Mouse (Mus musculus) testis, postnatal 14 days (tissue): ENCODE measurements around the gene Got1.

Source experiments
- DNase-seq: peaks from one replicate; pipeline ENCODE4 v3.0.0; 2021; ENCODE audit warnings: low spot score

The Got1 gene

DNA sequence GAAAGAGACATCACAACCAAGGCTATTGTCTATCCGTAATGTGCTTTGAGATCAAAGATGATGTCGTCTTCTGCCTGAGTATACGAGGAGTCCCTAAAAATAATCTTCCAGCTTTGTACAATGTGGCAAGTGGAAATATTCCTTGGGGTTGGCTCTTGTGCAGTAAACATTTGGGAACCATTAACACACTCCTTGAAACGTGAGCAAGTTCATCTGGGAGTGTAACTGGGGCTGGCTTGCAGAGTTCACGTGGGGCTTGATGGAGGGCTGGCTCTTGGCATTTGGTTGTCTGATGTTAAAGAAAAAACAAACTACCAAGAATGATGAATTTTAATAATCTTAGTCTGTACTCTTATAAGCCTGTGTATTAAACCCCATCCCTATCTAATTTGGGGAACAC lies 45.0 kb downstream of the Got1 start:
- DNase-seq, result no peak

DNA sequence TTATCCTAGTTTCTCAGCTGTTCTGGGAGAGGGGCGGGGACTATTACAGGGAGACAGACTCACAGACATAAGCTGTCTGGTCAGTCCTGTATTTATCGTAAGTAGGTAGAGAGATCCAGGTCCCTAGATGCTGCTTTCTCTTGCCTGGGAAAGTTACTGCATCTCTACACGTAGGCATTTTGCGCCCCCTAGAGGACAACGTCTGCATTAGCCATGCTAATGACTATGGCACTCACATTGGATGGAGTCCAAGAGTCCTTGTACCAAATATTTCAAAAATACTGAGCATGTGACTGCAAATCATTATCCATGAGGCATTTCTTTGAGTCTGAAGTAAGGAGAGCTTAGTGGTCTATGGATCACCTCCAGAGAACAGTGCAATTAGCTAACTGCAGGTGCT lies 45.5 kb downstream of the Got1 start:
- DNase-seq, result peak; percentile 43

DNA sequence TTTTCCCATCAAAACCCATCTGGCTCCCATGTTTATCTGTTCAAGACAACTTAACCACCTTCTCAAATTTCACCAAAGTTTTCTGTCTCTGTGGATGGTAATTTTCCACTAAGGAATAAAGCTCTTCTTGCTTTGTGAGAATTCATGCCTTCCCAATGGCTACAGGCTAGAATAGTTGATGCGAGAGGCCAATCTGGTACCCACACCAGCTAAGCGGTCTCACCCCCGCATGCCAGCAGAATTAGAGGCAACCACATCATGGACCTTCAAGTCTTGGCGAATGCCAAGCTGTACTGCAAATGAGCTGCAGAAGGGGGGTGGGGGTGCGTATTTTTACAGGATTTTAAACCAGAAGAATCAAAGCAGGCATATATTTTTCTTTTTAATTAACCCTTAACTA lies 47.0 kb downstream of the Got1 start:
- DNase-seq, result no peak

DNA sequence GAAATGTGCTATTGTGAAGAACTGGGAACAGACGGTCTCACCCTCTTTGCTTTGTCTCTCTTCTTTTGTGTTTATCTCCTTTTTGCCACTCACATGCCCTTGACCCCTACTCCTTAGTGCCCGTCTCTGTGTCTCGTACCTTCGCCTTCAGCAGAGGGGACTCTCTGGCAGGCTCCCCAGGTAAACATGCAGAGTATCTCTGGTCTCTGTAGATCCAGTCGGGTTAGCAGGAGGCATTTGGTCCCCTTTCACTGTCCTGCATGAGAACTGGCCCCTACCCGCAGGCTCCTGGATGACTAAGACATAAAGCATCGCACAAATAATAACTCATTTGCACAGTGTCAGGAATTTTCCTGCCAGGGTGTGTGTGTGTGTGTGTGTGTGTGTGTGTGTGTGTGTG lies 48.3 kb downstream of the Got1 start:
- DNase-seq, result no peak

DNA sequence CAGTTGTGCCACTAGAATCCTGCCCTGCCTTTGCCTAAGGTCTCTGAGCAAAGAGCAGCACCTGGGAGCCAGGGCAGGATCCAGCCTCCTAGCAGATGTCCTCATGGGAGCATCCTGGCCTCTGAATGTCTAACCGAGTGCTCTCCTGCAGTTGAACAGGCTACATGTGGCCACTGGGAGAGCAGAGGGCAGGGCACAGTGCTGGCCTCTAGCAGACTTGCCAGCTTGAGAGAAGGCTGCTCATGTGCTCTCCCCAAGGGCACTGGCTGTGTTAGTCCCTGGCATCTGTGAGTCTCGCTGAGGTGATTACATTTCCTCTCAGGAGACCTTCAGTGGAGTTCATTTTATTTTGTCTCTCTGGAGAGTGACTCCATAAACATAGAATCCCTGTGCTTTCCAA lies 48.8 kb downstream of the Got1 start:
- no peak for DNase-seq

DNA sequence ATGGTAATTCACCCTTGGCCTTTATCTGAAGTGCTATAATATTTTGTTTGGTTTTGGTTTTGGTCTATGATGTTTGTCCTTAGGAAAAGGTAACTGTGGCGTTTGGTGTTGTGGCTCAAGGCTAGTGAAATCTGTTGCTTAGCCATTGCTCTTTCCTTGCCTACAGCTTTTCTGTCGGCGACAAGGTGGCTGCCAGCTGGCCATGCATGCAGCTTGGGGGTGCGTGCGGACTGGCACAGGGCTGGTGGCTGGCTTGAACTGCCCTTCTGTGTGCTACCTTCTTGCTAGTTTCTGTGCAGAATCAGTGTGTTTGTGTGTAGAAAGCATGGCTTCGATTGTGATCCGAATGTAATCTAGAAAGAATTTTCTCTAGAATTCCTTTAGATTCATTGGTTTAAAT lies 51.6 kb downstream of the Got1 start:
- no peak for DNase-seq

DNA sequence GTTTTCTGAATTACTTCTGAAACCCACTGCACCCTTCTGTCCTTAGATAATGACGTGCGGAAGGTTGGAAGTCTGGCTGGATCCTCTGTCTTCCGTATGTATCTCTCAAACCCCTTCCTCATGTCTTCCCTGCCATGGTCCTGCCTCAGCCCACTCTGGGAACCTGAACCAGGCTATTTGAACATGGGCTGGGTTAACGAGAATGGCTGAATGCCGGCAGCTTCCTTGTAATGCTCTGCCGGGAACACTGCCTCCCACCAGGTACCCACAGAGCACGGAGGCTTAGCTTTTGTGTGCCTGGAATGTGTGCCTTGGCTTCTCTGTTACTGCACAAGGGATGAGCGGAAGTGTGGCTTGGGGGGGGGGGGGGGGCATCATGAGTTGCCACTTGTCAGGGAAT lies 52.1 kb downstream of the Got1 start:
- no peak for DNase-seq

DNA sequence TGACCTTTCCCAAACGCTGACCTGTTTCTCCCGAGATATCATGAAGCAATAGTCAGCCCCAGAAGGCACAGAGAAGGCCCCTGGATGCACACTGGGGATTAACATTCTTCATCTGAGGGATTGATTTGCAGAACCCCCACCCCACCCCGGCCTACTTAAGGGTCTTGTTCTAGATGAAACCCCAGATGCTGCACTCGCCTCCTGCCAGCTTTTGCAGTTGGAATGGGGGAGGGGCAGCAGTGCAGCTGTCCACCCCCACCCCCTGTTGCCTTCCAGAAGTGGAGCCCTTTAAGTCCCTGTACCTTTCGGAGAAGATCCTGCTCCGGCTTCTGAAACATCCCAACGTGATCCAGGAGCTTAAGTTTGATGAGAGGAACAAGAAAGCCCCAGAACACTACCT lies 55.1 kb downstream of the Got1 start:
- no peak for DNase-seq

DNA sequence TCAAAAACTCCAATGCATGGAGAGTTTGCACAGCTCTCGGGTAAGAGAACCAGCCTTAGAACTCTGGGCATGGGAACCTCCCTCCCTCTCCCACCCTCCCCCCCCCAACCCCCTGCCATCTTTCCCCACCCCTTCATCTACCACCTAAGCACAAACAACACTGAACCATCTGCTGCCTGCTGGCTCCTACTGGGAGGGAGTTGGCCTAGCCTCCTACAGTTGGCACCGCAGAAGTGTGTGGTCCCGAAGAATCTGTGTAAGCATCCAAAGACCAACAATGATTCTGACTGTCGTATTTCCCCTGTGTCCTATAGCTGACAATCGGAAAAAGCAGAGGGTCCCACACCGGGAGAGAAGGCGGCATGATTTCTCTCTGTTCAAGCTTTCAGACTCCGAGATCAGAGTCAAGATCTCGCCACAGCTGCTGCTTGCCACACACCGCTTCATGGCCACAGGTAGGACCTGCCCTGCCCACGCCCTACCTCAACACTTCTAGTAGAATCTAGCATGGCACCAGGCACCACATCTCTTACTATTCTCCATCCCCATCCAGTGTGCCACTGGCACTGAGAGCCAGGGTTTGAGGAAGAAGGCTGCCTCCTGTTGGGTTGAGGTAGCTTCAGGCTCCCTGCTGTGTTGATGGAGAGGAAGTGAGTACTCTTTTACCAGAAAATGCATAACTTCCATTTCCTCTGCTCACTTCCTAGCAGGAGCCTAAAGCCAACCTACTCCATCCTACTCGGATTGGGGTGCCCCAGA lies 56.3 kb downstream of the Got1 start:
- DNase-seq, result no peak

DNA sequence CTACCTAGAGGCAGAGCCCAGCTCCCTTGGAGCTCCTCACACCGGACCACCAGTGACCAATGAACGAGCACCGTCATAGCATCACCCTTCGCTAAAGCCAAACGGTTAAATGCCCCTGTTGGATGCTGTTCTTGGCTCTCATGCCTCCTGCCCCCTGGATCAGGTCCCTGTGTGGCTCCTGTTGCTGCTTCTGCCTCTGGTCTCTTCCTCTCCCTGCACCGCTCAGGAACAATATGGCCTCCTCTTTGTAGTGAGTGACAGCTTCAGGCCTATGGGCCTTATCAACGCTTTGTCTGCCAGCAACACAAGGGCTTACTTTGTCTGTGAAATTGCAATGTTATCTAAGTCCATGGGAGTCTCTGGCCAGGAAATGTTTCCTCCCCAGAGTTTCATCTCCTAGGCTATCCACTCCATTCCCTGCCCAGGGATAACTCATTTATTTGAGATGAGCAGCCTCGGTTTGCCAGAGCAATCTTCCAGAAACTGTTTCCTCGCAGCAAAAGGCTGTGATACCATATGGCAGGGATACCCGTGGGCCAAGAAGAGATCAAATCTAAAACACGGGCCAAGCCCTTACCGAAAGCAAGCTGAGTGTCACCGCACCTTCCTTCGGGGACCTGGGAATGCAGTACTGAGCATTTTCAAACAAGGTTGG lies 58.7 kb downstream of the Got1 start:
- DNase-seq, result no peak

DNA sequence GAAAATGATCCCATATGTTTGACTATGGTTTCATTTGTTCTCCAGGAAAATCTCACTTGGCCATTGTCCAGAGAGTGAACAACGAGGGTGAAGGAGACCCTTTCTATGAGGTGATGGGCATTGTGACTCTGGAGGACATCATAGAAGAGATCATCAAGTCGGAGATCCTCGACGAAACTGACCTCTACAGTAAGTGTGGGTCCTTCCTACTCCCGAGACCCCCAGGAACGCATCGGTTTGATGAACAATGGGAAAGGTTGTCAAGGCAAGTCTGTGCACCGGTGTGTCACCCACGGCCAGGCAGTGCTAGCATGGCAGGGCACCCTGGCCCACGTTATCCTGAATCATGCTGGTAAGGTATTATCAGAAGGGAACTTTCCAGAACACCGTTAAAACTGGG lies 59.3 kb downstream of the Got1 start:
- DNase-seq, result no peak

DNA sequence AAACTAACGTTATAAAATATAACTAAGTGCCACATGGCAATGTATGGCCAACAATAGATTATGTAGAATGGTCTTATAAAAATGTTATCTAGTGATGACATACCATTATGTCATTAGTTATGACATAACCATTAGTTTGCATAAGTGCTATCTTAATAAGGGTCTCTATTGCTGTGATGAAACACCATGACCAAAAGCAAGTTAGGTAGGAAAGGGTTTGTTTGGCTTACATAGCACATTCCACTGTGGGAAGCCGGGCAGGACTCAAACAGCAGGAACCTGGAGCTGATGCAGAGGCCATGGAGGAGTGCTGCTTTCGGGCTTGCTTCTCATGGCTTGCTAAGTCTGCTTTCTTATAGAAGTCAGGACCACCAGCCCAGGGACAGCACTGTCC lies 60.1 kb downstream of the Got1 start:
- no peak for DNase-seq

DNA sequence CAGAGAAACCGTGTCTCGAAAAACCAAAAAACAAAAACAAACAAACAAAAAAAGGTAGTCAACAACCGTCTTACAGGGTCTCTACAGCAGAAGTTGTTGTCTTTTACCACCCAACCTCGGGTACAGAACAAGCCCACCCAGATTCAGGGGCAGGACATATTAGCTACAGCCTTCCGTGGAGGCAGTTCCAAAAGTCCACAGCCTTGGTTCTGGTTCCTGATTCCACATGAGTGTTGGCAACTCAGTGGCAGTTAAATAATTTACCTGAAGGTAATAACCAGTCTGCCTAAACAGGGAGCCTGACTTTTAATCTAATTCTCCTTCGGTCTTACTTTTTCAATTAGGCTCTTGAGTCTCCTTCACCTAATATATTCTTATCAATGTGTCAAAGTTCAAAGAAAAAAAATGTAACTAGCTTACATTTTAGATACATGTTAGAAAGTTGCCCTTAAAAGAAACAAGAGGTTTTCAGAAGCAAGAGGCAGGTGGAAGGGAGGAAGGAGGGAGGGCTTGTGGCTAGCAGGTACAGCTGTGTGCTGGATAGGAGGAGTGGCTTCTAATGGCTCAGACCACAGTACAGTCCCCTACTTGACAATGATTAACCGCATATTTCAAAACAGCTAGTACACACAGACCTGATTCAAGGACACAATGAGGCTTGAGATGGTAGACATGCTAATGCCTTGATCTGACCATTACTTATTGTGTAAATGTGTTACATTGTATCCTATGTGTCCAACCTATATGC lies 60.7 kb downstream of the Got1 start:
- no peak for DNase-seq

DNA sequence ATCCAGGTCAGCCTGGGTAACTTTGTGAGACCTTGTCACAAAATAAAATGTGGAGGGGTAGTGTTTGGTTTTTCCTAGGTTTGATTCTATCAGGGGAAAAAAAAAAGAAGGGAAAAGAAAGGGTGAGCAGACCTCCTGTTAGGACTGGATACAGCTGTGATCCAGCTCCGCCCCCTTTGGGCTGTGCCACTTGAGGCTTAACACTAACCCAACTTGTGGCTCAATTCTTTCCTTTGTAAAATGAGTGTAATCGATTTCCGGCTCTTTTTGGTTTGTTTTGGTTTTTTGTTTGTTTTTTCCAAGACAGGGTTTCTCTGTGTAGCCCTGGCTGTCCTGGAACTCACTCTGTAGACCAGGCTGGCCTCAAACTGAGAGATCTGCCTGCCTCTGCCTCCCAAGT lies 62.3 kb downstream of the Got1 start:
- DNase-seq, result no peak

DNA sequence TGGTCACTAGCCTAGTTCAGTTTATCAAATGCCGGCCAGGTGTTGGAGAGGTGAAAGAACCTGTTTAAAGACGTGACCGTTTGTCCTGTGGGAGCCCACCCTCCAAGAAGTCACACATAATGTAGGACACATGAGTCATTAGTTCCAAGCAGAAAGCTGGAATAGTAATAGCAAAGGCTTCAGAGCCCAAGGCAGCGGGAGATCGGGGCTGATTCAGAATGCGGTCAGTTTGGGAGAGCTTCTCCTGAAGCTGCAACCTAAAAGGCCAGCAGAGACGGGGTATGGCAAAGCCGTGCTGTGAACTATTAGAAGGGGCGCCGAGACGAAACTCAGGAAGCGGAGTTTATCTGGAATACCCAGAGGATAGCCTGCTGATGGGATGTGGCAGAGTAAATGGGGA lies 63.9 kb downstream of the Got1 start:
- no peak for DNase-seq

DNA sequence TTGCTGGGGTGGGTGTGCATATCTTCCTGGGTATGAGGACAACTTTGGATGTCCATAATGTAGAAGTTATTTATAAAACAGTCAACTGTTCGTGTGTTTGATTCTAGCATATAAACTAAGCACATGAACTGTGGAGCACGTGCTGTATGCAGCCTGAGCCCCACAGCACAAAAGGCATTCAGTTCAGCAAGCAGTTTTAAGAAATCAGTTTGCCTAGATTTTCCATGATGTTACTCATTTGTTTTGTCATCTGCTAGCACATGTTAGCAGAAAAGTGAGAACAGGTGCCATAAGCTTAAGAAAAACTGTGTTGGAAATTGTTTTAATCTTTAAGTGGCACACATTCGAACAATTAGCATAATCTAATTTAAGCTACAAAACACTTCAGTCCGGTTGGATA lies 64.5 kb downstream of the Got1 start:
- no peak for DNase-seq

DNA sequence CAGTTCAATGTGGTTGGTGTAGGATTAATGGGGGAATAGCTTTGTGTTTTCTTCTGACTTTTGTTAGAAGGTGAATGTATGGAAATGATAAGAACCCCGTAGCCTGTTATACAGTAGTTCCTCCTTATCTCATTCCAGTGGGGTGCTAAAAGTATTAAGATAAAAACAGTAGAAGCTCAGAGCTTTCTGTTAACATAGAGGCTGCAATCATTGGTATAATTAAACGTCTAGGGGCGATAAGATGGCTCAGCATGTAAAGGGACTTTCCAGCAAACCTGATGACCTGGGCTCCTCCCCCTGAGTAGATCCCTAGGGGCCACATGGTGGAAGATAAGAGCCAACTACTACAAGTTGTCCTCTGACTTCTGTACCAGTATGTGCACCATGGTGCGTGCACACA lies 71.4 kb downstream of the Got1 start:
- no peak for DNase-seq

DNA sequence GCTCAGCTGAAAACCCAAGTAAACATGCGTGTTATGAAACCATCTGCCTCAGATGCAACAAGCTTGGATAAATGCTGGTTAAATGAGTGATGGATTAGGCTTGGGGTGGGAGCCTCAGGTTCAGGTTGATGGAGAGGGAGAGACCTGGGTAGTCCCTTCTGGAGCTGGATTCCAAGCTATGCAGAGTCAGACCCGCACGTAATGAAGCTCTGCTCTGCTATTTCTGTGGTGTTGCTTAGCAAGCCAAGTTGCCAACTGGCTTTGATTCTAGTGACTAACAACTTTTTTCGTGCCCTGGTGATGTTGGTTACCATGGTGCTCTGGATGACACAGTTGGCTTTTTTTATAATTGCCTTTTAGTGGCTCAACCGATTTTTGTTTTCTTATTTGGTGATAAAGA lies 72.2 kb downstream of the Got1 start:
- DNase-seq, result no peak

DNA sequence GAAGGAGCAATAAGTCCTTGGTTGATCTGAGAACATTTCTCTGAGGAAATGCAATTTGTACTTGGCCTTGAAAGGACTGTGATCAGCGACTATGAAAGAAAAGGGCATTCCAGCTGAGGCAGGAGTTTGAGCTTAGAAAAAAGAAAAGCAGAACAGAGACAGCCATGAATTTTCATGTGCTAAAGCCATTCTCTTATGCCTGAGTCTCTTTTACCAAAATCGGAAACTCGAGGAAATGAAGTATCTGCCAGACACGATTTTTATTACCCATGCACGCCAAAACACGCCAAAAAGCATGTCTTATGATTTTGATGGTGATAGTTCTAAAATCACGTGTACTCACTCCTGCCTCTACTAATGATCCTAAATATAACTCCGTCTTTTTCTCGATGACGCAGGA lies 72.8 kb downstream of the Got1 start:
- DNase-seq, result no peak
